Mouse (Mus musculus) ES-E14 (cell line): ENCODE measurements around the gene Chek1. TPM values are rescaled to one million over a fixed set of nuclear protein-coding genes. Genes with fewer than 3 reads are reported as not detected.
A peak's percentile ranks its signal among the peaks of the same experiment; 100 is the strongest.

Source experiments
- DNase-seq: peaks from one replicate; pipeline ENCODE4 v3.0.0-alpha.2; 2013; ENCODE audit warnings: low read depth, low spot score
- H3K27ac ChIP-seq: 2 replicates; pipeline ENCODE4 v1.5.1; 2012; ENCODE audit warnings: low read depth, mild to moderate bottlenecking, low read length, moderate library complexity, mixed read lengths; ENCODE audit not compliant: poor library complexity, insufficient read depth, severe bottlenecking
- H3K36me3 ChIP-seq: 2 replicates; pipeline ENCODE4 v1.6.1; 2012; ENCODE audit warnings: mild to moderate bottlenecking, low read length, moderate library complexity, mixed read lengths; ENCODE audit not compliant: control insufficient read depth, poor library complexity, insufficient read depth, severe bottlenecking
- H3K4me1 ChIP-seq, 2 experiments: fragments of 150-350 bp in 1 of 2; sonication (generic) in 1 of 2; 2 replicates each; pipeline ENCODE4 v1.6.1; 2012; ENCODE audit warnings: low read length in 2 of 2, mild to moderate bottlenecking in 1 of 2, mixed read lengths in 1 of 2; ENCODE audit not compliant: control insufficient read depth in 2 of 2, insufficient read depth in 2 of 2, poor library complexity in 1 of 2
- H3K4me3 ChIP-seq, 2 experiments: fragments of 150-350 bp in 1 of 2; sonication (generic) in 1 of 2; 2 replicates each; pipeline ENCODE4 v1.5.1; 2012; ENCODE audit warnings: low read length in 2 of 2, low read depth in 1 of 2, mild to moderate bottlenecking in 1 of 2, mixed read lengths in 1 of 2; ENCODE audit not compliant: insufficient read depth in 1 of 2, poor library complexity in 1 of 2, severe bottlenecking in 1 of 2
- H3K9ac ChIP-seq: 2 replicates; pipeline ENCODE4 v1.6.1; 2012; ENCODE audit warnings: low read depth, mild to moderate bottlenecking, low read length, mixed read lengths; ENCODE audit not compliant: poor library complexity, insufficient read depth, severe bottlenecking
- H3K9me3 ChIP-seq: fragments of 150-350 bp; sonication (generic); 2 replicates; pipeline ENCODE4 v1.6.1; 2012; ENCODE audit warnings: low read depth, mild to moderate bottlenecking, low read length; ENCODE audit not compliant: control insufficient read depth, insufficient read depth
- CHD2 ChIP-seq: IDR thresholded peaks from 2 replicates; pipeline ENCODE4 v1.6.1; 2014; ENCODE audit warnings: mild to moderate bottlenecking, low read depth, low read length, inconsistent platforms
- HCFC1 ChIP-seq: IDR thresholded peaks from 2 replicates; pipeline ENCODE4 v1.6.1; 2012; ENCODE audit warnings: low read length, inconsistent platforms, borderline replicate concordance; ENCODE audit not compliant: insufficient read depth
- MAFK ChIP-seq: IDR thresholded peaks from 2 replicates; pipeline ENCODE4 v1.6.1; 2014; ENCODE audit warnings: mild to moderate bottlenecking, low read depth, low read length, inconsistent platforms; ENCODE audit not compliant: insufficient read depth
- ZC3H11A ChIP-seq: IDR thresholded peaks from 2 replicates; pipeline ENCODE4 v1.6.1; 2012; ENCODE audit warnings: low read depth, mild to moderate bottlenecking, inconsistent platforms, low read length, borderline replicate concordance
- ZNF384 ChIP-seq: IDR thresholded peaks from 2 replicates; pipeline ENCODE4 v1.6.1; 2012; ENCODE audit warnings: low read depth, low read length, inconsistent platforms
- in situ Hi-C, 2 experiments: fragments of 600-800 bp; cut with MboI; formaldehyde crosslinking; loops; one replicate each; pipeline ENCODE4 v1.15.1; 2025; ENCODE audit warnings: low sequenced_read_pairs in 2 of 2, inconsistent platforms in 1 of 2; ENCODE audit not compliant: unreplicated experiment in 2 of 2
- total RNA-seq: library from RNA; depleted of rRNA; stranded (reverse); fragments of 300-350 nt; gene quantifications from 2 replicates; pipeline ENCODE4 v1.2.3, GENCODE M21; 2012; rRNA removed

Gene Chek1
- total RNA-seq, result 26.4 and 37.5 TPM in 2 replicates

- peak within 1 kb of the TSS; percentile 94 for H3K9ac ChIP-seq
- TF ChIP-seq ZNF384, result peak; percentile 87
- no peak for TF ChIP-seq HCFC1
- in situ Hi-C loops, result no loop called here
- DNase-seq, result no peak
- peak within 1 kb of the TSS; percentile 81 to 83 for H3K4me3 ChIP-seq
- no peaks in the 10 kb centered on the region for H3K9me3 ChIP-seq
- H3K27ac ChIP-seq, result peak within 1 kb of the TSS; percentile 93
- H3K36me3 ChIP-seq, result peaks cover 2% of the 10 kb centered on the region
- peaks cover 0 to 4% of the 10 kb centered on the region in 2 experiments; a peak in 1 of 4 replicates for H3K4me1 ChIP-seq
Observed at GRCm38 (mm10) chr9:36727034-36727755, at the start of gene Chek1. Gene Chek1, minus strand, starts transcription at chr9:36727065.

DNA sequence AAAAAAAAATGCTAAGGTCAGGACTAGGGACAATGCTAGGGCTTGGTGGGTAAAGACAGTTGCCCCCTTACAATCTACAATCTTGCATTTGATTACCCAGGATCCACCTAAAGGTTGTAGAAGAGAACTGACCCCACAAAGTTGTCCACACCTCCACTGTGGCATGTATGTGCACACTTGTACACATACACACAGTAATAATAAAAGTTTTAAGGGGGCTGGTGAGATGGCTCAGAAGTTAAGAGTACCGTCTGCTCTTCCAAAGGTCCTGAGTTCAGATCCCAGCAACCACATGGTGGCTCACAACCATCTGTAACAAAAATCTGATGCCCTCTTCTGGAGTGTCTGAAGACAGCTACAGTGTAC lies 42.2 kb upstream of the Chek1 start:
- TF ChIP-seq CHD2 (no peak), MAFK (no peak), HCFC1 (no peak), ZNF384 (no peak), ZC3H11A (no peak)
- Histone ChIP-seq H3K27ac (no peak overlapping the region), H3K36me3 (peaks cover 2% of the 10 kb centered on the region), H3K9ac (no peak overlapping the region; the same call in 1 of the 2 replicates), H3K9me3 (no peaks in the 10 kb centered on the region), H3K4me3 (peak overlapping the region in 1 of 2 experiments; percentile 86; a peak in 3 of 4 replicates), H3K4me1 (no peaks in the 10 kb centered on the region; a peak in 1 of 4 replicates)
- DNase-seq, result no peak
- in situ Hi-C loops, result no loop called here

- H3K27ac ChIP-seq, result peak overlapping the region; percentile 16; the same call in 1 of the 2 replicates
- H3K9me3 ChIP-seq, result no peaks in the 10 kb centered on the region
- DNase-seq, result no peak
- H3K4me1 ChIP-seq, result no peaks in the 10 kb centered on the region; a peak in 1 of 4 replicates
- in situ Hi-C loops, result no loop called here
- H3K4me3 ChIP-seq, result peak overlapping the region; percentile 73 to 86
- peak overlapping the region; percentile 85 for H3K9ac ChIP-seq
- H3K36me3 ChIP-seq, result peaks cover 4% of the 10 kb centered on the region
- TF ChIP-seq ZNF384, result 0 out of 2 replicates have a peak, but pooled peaks have one; percentile 17
- TF ChIP-seq ZC3H11A, result no peak
Observed at GRCm38 (mm10) chr9:36768156-36769047, 41.5 kb upstream of the Chek1 start.

DNA sequence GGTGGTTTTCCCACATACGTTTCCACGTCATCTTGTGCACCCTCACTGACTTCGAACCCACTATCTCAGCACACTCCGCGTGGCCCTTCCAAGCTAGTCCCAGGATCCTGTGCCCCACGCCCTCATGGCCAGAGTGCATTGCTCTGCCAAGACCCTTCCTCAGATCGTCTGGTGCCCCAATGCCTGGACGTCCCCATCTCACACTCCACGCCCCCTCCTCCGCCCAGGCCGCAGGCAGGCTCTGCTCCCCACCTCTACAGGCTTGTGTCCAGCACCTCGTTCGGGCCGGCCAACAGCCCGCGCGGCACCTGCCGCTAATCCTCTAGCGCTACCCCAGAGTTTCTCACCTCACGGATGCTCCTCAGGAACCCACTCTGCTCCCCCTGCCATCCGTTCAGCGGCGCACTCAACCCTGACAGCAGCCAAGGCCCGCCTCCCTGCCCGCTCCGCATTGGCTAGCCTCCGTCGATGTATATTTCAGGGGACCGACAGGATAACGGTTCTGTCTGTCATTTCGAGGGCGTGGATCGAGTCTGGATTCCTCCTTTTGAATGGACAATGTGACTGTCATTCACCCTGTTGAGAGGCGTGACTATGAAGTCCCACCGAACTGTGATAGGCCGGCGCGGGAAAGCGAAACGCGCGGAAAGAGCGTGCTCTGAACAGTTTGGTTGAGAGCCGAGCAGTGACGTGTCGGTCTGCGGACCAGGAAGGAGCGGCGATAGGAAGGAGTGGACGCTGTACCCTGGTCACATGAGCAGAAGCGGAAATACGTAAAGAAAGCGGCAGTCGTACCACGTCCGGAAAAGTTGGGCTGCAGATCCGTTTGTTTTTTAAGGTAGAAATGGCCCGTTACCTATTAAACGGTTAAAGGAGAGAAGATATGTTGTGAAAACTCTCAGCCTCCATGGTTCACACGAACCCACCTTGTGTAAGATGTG lies 40.6 kb upstream of the Chek1 start, which contains the start of gene Stt3a:
TSS of gene Stt3a (minus strand) at position 477 of the 941 bp plus-strand sequence.
- peaks cover 6% of the 10 kb centered on the region for H3K36me3 ChIP-seq
- peak; percentile 99 for DNase-seq
- no peaks in the 10 kb centered on the region; a peak in 1 of 4 replicates for H3K4me1 ChIP-seq
- peak within 1 kb of the TSS; percentile 97 to 99 for H3K4me3 ChIP-seq
- in situ Hi-C loops, result no loop called here
- peak within 1 kb of the TSS; percentile 85 for H3K27ac ChIP-seq
- no peaks in the 10 kb centered on the region for H3K9me3 ChIP-seq
- H3K9ac ChIP-seq, result peak within 1 kb of the TSS; percentile 96
- TF ChIP-seq ZC3H11A, result no peak
- TF ChIP-seq MAFK, result no peak
- TF ChIP-seq CHD2, result peak; percentile 94
- TF ChIP-seq HCFC1, result 0 out of 2 replicates have a peak, but pooled peaks have one; percentile 50
